Mouse (Mus musculus) large intestine, adult 2 months (tissue): ENCODE results near the gene Cnga1. TPM values are rescaled to one million over a fixed set of nuclear protein-coding genes. Genes with fewer than 3 reads are reported as not detected.

Experiments used
- DNase-seq: peaks from one replicate; pipeline ENCODE4 v3.0.0-alpha.2; 2012; ENCODE audit warnings: low read depth, low spot score
- WGBS: fragments of 180-500 bp; shearing (Covaris S2); methylation state at CpG from one replicate; pipeline ENCODE4 v1.1.7; 2018; 5-methylcytosine and 5-hydroxymethylcytosine counted together
- polyA plus RNA-seq: library from polyadenylated mRNA; depleted of rRNA; stranded (reverse); fragments of >200 nt; gene quantifications from 2 replicates; pipeline ENCODE4 v1.2.3, GENCODE M21; 2012; rRNA removed

Cnga1 gene
- not detected in 2 replicates for polyA plus RNA-seq

DNA sequence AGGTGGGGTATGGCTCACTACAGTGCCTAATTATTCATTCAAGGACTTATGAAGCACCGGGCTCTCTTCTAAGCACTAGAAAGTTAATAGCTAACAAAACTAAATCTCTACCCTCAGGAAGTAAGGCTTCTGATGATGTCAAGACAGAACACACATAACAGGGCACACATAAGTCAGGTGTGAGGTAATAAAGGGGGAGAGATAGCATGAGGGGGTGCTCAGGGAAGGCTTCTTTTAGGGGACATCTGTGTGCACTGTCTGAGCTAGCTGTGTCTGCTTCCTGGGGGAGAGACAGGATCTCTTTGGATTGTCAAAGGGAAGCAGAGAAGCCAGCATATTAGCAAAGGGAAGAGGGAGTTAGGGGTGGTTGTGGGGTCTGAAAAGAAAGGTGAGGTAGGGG is at the start of gene Cnga1:
Gene Cnga1 (minus strand): TSS at position 101 of the 400 bp plus-strand sequence.
- WGBS: 43% methylated on average over 1 of the region's 1 CpGs
- no peak for DNase-seq

DNA sequence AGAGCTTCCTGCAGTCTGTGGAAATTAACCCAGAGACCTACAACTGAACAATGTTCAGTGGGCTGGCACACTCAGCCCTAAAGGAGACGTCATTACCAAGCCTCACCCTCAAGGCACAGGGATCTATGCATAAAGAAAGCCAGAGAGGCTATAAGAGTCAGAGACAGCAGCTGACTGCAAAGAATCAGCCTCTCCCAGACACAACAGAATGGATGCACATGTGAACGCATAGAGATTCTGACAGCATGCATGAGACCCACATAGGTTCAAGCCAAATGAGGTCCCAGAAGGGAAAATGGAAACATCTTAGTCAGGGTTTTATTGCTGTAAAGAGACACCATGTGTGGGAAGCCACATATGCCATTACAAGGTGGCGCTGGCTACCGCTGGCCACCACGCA is 46.4 kb upstream of the Cnga1 start:
- WGBS: 92% methylated on average over 5 of the region's 5 CpGs
- DNase-seq: no peak

DNA sequence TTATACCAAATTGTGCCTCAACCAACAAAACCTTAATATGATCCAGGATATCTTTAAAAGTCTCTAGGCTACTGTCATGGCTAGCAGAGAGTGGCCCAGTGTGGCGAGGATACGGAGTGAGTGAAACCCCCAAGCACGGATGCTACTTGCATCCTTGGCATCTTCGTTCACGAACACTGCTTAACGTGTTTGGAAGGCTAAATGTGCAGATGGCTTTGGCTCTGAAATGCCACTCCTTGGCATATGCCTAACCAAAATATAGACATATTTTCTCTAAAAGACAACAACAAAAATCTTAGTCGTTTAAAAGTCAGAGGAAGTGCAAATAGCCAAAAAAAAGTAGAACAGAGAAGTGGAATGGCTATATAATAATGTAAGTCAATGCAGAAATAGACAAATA is 45.5 kb upstream of the Cnga1 start:
- WGBS: 93% methylated on average over 7 of the region's 7 CpGs
- DNase-seq: no peak

DNA sequence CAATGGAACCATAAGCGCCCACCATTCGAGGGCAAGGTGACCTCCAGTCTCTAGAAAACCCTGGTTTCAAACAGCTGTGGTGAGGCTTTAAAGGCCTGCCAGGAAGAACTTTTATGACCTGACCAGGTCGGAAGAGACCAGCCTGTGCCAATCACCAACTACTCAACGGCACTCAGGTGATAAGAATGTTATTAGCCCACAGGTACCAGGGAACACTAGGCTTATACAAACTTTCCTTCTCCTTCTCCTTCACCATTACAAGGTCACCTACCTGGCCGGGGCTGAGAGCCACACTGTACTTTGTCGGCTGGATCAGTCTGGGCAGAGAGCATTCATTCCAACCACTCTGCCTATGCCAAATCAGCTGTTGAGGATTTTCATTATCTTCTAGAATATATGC is 37.4 kb upstream of the Cnga1 start:
- WGBS: 27% methylated on average over 6 of the region's 6 CpGs
- DNase-seq: no peak

DNA sequence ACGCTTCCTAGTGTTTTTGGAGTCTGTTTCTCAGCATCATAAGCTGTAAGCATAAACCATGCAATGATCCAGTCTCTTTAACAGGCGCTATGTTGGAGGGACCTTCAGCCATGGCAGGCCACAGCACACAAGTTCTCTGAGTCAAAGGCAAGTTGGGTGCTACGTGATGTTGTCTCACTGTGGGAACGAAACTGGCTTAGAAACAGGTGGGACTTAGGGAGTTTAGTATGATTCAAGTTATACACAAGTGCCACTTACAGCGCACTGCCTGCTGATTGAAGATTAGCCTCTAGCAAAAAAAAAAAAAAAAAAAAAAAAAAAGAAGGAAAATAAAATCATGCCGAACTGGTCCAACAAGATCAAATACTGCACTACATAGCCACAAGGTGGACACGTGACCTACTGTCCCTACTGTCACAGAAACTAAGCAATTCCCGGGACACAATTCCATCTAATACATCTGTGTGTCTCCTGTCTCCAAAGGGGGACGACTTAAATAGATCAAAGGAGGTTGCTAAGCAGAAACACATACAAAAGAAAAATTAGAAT is 31.0 kb upstream of the Cnga1 start:
- 33% methylated on average over 9 of the region's 9 CpGs for WGBS
- DNase-seq: no peak

DNA sequence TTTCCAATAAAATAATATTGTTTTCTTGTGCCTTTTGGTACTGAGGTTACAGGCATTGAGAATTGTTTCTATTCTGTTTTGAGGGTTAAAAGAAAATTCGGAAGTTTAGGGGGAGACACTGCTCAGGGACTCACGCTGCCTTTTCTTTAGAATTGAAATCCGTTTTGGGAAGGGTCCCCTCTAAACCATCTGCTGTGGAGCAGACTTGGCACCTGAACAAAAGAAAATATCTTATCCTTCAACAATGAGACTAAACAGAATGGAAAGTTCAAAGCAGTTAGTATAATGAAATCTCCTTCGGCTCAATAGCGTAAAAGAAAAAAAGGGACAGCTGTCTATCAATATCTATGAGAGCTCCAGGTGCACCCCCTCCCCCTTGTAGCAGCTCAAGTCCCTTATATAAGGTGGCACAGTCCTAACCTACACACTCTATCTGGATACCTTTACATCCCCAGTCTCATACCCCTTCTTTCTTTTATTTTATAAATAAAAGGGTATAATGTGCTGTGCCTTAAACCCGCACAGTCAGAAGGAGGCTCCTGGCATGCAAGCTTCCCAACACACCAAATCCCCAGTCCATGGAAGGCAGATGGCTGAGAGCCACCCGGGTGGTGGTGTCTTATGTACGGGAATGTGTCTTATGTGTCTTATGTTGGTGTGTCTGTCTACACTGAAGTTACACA is 27.1 kb upstream of the Cnga1 start:
- no peak for DNase-seq
- 76% methylated on average over 8 of the region's 8 CpGs for WGBS

DNA sequence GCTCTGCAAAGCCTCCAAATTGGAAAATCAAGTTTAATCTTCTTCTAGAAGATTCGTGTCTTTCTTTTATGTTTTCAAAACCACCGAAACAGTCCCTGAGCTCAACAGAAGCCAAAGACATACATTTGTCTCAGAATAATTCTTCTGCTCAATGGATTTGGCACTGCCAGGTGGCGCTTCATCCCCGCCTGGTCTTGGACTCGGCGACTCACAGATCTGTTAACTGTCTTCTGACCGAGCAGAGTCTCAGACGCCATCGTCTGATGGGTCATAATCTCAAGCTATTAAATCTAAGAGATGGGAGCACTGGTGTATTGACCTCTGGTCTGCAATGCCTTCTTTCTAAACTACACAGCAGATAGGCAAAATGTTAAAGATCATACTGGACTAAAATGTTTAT is 24.3 kb upstream of the Cnga1 start:
- 64% methylated on average over 9 of the region's 9 CpGs for WGBS
- no peak for DNase-seq

DNA sequence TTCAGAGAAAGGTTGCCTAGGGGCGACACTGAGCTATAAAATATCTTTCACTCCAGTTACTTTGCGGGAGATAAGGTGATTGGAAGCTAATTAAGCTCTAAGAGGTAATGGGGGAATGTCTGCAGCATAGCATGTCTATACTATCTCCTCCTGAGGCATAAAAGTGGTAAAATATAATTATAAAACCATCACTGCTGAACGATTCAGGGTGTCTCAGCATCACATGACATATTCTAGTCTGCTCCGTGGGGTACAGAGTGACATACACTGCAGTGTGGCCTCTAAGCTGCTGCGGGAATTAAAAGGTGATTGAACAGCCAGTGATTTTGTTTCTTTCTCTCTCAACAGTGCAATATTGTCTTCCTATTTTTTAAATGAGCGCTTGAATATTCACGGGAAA is 22.4 kb upstream of the Cnga1 start:
- WGBS: 87% methylated on average over 7 of the region's 7 CpGs
- DNase-seq: no peak

DNA sequence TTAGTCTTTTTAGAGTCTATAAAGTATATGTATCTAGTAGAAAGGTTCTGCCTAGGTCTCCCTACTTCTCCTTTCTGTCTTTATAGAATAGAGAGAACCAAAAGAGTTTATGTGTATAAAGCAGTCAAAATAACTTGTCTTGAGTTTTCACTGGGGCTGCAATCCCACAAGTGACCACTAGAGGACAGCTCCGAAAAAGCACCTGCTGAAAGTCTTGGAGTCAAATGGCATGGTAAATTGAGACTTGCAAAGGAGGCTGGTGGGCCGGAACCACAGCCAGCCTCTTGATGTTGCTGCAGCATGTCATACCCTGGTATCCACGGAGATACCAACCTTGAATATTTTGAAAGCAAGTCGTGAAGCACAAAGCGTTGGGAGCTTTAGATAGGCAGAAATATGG is 21.2 kb upstream of the Cnga1 start:
- 51% methylated on average over 5 of the region's 5 CpGs for WGBS
- no peak for DNase-seq

DNA sequence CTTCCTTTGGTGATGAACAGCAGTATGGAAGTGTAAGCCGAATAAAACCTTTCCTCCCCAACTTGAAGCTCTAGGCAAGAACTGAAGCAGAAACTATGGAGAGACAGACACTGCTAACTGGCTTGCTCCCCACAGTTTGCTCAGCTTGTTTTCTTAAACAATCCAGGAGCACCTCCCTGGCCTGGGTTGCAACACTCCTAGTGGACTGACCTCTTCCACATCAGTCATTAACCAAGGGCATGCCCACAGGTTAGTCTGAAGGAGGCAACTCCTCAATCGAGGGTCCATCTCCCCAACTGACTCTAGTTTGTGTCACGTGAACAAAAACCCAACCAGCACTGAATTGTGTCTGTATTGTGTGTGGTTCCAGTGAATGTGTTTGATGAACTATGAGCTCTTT is 20.8 kb upstream of the Cnga1 start:
- 53% methylated on average over 3 of the region's 3 CpGs for WGBS
- no peak for DNase-seq

DNA sequence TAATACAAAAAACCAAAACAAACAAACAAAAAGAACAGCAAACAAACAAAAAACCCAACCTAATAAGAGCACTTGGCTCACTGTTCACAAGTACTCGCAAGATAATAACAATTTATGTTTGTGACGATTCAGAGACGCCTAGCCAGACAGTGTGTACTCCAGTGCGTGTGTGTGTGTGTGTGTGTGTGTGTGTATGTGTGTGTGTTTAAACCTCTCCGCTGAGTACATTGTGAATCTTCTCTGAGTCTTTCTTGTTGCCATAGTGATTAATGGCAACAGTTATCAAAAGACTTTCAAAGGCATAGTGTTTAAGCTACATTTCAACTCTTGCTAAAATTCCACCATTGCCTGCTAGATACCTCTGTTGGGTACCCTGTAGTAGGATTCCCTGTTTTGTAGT is 20.1 kb upstream of the Cnga1 start:
- no peak for DNase-seq
- 70% methylated on average over 5 of the region's 5 CpGs for WGBS

DNA sequence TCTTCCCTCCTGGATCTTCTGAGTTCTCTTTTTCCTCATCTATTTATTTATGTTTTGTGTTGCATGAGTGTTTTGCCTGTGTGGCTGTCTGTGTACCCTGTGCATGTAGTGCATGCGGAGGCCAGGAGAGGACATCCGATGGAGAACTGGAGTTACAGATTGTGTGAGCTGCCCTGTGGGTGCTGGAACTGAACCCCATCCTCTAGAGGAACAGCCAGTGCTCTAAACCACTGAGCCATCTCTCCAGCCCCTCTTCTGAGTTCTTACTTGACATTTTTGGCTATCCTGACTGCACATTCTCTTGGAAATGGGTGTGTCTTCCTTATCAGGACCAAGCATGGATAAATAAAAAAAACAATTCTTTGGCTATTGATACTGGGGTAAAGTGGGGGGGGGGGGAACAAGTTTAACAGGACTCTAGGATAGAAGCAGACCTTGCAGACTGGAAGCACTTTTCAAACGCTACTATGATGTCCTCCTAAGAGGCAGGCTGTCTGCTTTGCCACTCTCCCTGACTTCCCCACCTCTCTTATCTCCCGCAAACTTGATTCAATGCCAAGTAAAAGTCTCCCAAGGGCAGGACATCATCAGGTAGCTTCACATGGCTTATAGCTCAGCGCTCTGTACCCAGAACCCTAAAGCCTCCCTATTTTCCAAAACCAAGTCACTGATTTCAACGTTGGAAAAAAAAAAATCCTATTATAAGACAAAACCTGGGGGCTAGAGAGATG is 17.1 kb upstream of the Cnga1 start:
- 50% methylated on average over 6 of the region's 6 CpGs for WGBS
- DNase-seq: no peak

DNA sequence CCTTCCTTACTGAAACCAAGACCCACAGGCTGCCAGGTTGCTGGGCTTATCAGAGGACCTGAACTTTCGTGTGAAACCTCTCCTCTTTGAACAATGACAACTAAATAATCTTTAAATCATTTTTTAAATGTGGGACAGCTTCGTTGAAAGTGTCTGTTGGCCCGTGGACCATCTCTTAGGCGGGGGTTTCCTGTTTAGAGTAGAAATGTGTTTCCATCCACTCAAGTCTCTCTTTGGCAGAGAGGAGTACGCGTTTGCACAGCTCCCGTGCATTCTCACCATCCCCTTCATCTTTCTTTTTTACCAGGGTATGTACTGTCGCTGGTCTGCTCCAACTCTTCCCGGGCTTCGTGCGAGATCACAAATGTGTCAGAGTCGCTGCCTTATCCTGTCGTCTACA is 14.3 kb upstream of the Cnga1 start:
- WGBS: 84% methylated on average over 13 of the region's 13 CpGs
- no peak for DNase-seq

DNA sequence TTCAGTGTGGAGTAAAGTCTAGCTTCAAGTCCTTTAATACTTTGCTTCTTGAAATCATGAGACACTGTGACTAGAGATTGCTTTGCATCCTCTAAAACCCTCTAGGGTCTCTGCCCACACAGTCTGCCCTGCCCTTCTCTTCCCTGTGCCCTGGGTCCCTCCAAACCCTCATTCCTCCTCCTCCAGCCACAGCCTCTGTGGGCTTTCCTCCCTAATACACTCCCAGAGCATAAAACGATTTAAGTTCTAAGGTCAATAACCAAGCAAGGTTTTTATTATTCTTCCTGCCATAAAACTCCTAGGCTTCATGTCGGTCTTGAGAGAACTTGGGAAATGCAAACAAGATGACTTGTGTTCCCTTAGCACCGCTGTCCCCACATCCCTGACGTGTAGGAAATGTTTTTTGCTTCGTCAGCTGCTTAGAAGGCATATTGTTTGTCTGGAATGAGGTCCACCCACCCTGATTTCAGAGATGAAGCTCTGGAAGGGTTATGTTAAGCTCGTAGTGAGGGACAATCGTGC is 12.3 kb upstream of the Cnga1 start:
- 13% methylated on average over 7 of the region's 7 CpGs for WGBS
- DNase-seq: no peak

DNA sequence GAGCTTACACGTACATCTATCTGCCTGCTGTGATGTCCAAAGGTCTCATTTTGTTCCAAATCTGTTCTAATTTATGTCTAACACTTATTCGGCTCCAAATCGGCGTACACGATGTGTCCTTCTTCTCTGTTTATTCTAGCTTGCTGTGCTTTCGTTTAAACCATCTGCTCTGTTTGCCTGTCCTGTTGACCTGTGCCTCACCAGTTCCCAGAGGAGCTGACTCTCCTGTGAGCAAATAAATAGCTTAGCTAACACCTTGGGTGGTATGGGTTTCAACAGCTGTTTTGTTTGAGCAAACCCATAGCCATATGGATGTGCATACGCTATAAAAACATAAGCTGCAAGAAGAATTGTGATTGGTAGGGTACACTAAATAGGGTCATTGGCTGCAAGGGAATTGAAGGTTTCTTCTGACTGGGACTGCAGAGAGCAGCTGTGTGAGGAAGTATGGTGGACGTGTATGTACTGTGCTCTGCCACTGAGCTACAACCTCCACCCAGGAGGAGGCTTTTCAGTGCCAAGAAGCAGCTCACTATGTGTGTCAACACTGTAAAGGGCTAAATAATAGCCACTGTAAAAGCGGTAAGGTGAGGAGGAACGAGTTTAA is 9.1 kb upstream of the Cnga1 start:
- DNase-seq: no peak
- WGBS: 22% methylated on average over 10 of the region's 10 CpGs

DNA sequence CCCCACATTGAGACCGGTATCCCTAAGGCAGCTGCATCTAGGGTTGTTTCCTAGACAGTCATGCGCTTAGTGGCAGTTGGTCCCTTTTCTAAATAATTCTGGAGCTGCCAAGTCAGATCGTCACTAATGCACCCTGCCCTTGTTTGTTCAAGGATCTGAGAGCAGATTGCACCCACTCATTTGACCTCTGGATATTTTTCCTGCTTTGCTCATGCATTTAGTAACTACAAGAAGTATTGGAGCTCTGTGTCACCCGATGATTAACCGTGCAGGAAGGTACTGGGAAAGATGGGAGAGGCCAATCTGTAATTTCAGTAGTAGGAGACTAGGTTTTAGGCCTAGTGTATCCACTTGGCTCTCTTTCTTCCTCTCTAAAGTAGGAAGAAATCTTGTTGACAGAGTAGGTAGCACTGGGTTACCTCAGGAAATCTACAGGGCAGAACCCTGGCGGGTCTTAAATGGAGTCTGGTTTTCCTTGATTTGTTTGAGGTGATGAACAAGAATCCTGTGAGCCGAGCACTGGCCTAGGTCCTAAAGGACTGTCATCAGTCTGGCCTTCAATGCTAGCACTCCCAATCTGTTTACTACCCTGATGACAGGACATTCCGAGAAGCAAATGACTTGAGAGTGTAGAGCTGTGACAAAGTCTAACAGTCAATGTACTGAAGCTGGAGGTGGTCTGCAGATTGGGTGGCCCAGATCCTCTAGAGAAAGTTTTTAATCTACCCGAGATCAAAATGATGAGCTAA is 5.1 kb upstream of the Cnga1 start:
- DNase-seq: no peak
- 38% methylated on average over 9 of the region's 9 CpGs for WGBS

DNA sequence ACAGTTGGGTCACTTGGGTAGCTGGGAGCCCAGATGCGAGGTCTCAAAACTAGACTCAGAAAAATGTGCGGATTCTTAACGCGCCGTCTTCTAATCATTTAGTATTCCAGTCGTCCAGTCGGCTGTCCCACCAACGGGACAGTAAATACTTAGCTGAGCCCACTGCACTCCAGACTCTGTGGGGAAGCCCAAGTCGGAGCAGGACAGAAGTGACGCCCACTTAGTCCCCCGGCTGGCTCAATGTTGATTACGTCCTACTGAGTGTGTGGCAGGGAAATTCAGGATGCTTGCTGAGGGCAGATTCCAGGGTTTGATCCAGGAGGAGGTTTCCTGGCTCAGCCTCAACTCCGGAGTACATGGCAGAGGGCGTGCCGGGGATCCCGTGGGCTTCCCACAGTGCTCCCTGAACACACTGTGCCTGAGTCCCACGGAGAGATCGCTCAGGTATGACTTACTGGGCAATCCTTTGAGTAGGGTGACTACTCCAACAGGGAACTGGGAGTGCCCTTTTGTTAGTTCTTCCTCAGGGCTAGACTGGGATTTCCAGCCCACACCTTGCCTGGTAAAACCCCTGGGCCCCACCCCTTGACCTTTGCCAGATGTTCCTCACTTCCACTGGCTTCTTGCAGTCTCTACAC is 4.0 kb upstream of the Cnga1 start:
- peak; percentile 77 for DNase-seq
- 4% methylated on average over 18 of the region's 18 CpGs for WGBS

DNA sequence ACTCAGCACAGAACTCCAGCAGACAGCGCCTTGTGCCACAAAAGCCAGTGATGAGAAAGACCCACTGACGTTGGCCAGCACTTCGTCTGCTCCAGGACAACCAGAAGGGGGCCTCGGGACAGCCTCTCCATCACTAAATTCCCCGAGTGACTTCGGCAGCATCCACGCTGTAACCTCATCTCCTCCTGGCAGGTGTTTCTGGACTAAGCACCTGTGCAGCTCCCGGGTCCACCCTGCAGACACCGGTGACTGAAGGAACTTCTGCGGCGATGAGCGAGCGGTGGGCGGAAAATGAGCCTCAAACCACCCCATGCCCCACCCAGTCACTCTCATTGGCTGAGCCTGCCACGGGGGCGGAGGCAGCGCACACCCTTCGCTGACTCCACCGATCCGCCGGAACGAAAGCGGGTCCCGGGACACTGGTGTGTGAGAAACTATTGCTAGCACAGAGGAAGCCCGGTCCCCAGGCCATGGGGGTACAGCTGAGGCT is 3.4 kb upstream of the Cnga1 start, which contains the start of gene Nipal1:
Gene Nipal1 (plus strand): TSS at position 378 of the 490 bp plus-strand sequence.
- peak; percentile 81 for DNase-seq
- WGBS: 0% methylated on average over 25 of the region's 25 CpGs

DNA sequence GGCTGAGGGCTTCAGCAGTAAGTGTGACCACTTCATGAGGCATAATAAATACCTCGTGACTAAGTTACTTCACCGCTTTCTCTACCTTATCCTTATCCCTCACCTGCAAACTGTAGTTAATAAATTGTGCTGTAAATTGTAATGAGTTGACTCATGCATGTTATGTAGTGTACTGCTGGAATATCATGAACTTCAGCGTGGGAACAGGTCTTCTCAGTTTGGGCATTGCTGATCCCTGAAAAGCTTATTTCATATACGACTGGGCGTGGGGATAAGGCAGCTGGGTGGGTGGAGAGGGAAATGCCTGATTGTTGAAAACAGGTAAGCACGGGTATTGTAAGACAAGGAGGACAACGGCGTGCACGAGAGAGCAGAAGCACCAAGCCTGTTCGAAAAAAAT is 2.9 kb upstream of the Cnga1 start:
- no peak for DNase-seq
- 10% methylated on average over 10 of the region's 10 CpGs for WGBS
